Mouse (Mus musculus): Measurements from ENCODE around the gene Bst1.

- TF ChIP-seq GATA1 (IDR thresholded peaks at IDR 0.05; ENCODE audit: low read length) (no peak), TAL1 (IDR thresholded peaks at IDR 0.05; ENCODE audit: low read length) (no peak)
These were observed 5.9 kb downstream of the Bst1 start for GRCm38 (mm10) chr5:43824580-43824979.
